Mouse (Mus musculus): ENCODE measurements around the gene Olfr328. TPM values are rescaled to one million over a fixed set of nuclear protein-coding genes. Genes with fewer than 3 reads are reported as not detected.
"Not testable (repeated sequence)": the region's sequence is repeated elsewhere in the genome, so short reads cannot be mapped to it uniquely, and the experiment has no call there.

The Olfr328 gene
- polyA plus RNA-seq, 1 experiment from 2014 or later = not detected

GRCm38 (mm10) chr11:58546322-58546721 is 9.1 kb downstream of the Olfr328 start, which contains the start of gene Olfr329-ps:
Gene Olfr329-ps, minus strand, starts transcription at chr11:58546422.
- 71% methylated on average over 5 of the region's 5 CpGs for WGBS
- Histone ChIP-seq H3K4me2 (no peak within 1 kb of the TSS), H3K9ac (no peak within 1 kb of the TSS), H3K36me3 (no peaks in the 10 kb centered on the region), H3K4me3 (no peak within 1 kb of the TSS), H3K27ac (no peak within 1 kb of the TSS), H3K4me1 (replicated peaks) (no peaks in the 10 kb centered on the region), H3K27me3 (no peaks in the 10 kb centered on the region), H3K9me3 (replicated peaks) (no peaks in the 10 kb centered on the region)
- ATAC-seq (replicated peaks; ENCODE audit: insufficient number of reproducible peaks, insufficient read depth, low FRiP score, low read depth) = no peak

GRCm38 (mm10) chr11:58534736-58535135 is 20.7 kb downstream of the Olfr328 start, which contains the start of gene Olfr330:
Gene Olfr330, minus strand, starts transcription at chr11:58534836.
- H3K27me3 ChIP-seq; H3K4me3 ChIP-seq; H3K9ac ChIP-seq; H3K4me1 ChIP-seq (replicated peaks); ATAC-seq (replicated peaks; ENCODE audit: insufficient number of reproducible peaks, insufficient read depth, low FRiP score, low read depth); H3K36me3 ChIP-seq; H3K9me3 ChIP-seq (replicated peaks); H3K27ac ChIP-seq; H3K4me2 ChIP-seq: not testable (repeated sequence)

- not testable (repeated sequence) for H3K4me2 ChIP-seq; H3K4me3 ChIP-seq; ATAC-seq (replicated peaks; ENCODE audit: insufficient number of reproducible peaks, insufficient read depth, low FRiP score, low read depth); H3K27me3 ChIP-seq; H3K27ac ChIP-seq; H3K36me3 ChIP-seq; H3K9me3 ChIP-seq (replicated peaks); H3K4me1 ChIP-seq (replicated peaks); H3K9ac ChIP-seq
- 90% methylated on average over 7 of the region's 9 CpGs for WGBS
These were observed 35.7 kb downstream of the Olfr328 start for GRCm38 (mm10) chr11:58519756-58520155.

DNA sequence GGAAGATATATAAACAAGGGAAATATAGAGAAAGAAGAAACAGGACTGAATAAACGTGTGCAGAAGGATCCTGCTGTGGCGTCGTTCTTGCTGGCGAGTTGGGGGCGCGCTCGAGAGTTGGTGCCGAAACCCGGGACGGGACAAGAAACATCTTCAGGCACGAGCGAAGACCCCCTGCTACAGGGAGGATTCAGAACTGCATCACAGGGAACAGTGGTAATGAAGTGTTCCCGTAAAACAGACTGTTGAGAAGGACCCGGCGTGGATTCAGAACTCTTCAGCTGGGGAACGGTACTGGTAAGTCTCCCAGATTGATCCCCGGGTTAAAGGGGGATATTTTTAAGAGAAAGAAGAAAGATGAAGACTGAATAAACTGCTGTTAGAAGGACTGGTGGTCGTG is 36.5 kb downstream of the Olfr328 start:
- H3K36me3 ChIP-seq; H3K9me3 ChIP-seq (replicated peaks); H3K4me1 ChIP-seq (replicated peaks); H3K27me3 ChIP-seq; H3K9ac ChIP-seq; H3K4me3 ChIP-seq; H3K27ac ChIP-seq; ATAC-seq (replicated peaks; ENCODE audit: insufficient number of reproducible peaks, insufficient read depth, low FRiP score, low read depth); H3K4me2 ChIP-seq: not testable (repeated sequence)
- WGBS = 90% methylated on average over 18 of the region's 18 CpGs

DNA sequence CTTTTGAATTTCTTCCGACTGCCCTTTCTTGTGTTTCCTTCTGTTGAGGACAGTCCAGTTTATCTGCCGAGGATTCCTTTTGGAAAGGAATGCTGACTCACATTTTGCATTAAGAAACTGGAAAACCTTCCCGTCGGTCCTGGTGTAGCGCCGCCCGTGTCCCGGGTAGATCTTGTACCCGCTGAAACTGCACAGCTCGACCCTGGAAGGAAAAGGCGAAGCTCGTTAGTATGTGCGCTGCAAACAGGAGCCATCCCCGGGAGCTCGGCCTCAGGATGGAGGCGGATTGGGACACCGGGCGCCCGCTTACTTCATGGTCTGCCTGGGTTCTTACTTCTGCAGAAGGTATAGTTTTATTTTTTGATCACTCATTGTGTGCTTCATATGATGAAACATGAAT is 46.4 kb downstream of the Olfr328 start:
- not testable (repeated sequence) for H3K4me2 ChIP-seq; H3K4me1 ChIP-seq (replicated peaks); H3K4me3 ChIP-seq; H3K9me3 ChIP-seq (replicated peaks); H3K36me3 ChIP-seq; H3K27me3 ChIP-seq; H3K27ac ChIP-seq; H3K9ac ChIP-seq; ATAC-seq (replicated peaks; ENCODE audit: insufficient number of reproducible peaks, insufficient read depth, low FRiP score, low read depth)
- WGBS = 76% methylated on average over 19 of the region's 19 CpGs

DNA sequence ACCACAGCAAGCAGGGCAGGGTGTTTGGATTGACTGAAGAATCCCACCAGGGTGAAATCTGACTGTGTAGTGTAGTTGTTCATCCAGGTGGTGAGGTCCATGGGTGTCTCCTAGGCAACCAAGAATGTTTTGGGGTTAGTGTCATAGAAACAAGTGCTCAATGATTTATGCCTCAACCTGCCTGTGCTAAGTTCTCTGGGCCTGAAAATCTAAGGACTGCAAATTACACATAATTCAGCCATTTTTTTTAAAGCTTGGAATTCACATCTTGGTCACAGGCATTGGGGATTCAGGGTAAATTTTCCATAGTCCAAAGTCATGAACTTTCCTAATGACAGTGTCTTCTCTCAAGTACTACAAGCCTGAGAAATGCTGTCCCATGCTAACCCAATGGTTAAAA is 53.0 kb downstream of the Olfr328 start, which contains the start of gene Olfr331:
Gene Olfr331, minus strand, starts transcription at position 101 of the 400 bp plus-strand sequence.
- not testable (repeated sequence) for H3K9me3 ChIP-seq (replicated peaks); H3K36me3 ChIP-seq; ATAC-seq (replicated peaks; ENCODE audit: insufficient number of reproducible peaks, insufficient read depth, low FRiP score, low read depth); H3K4me1 ChIP-seq (replicated peaks); H3K27me3 ChIP-seq; H3K4me3 ChIP-seq; H3K27ac ChIP-seq; H3K4me2 ChIP-seq; H3K9ac ChIP-seq

Other genes starting within 250 kb of the Olfr328 start
- 12.1 and 15.9 TPM in 2 replicates for gene Zfp692, start 248.6 kb downstream of the Olfr328 start, polyA plus RNA-seq (2015; fragmentation: Nextera tagmentation; extraction: Ambion mirVana)
- gene Zfp672, start 225.3 kb downstream of the Olfr328 start, polyA plus RNA-seq (2015; fragmentation: Nextera tagmentation; extraction: Ambion mirVana) = 31.6 and 33.1 TPM in 2 replicates
- 27.6 and 29.9 TPM in 2 replicates for gene Sh3bp5l, start 224.9 kb downstream of the Olfr328 start, polyA plus RNA-seq (2015; fragmentation: Nextera tagmentation; extraction: Ambion mirVana)
- not detected in 2 replicates for gene Lypd8, start 176.6 kb downstream of the Olfr328 start, polyA plus RNA-seq (2015; fragmentation: Nextera tagmentation; extraction: Ambion mirVana)
- not detected in 2 replicates for gene 1810065E05Rik, start 134.5 kb downstream of the Olfr328 start, polyA plus RNA-seq (2015; fragmentation: Nextera tagmentation; extraction: Ambion mirVana)
- gene Gm12253, start 123.1 kb downstream of the Olfr328 start, polyA plus RNA-seq (2015; fragmentation: Nextera tagmentation; extraction: Ambion mirVana) = not detected in 2 replicates
- gene Lypd9, start 102.7 kb downstream of the Olfr328 start, polyA plus RNA-seq (2015; fragmentation: Nextera tagmentation; extraction: Ambion mirVana) = not detected in 2 replicates
- gene Olfr30, start 93.4 kb downstream of the Olfr328 start, polyA plus RNA-seq (2015; fragmentation: Nextera tagmentation; extraction: Ambion mirVana) = not detected in 2 replicates
- not detected in 2 replicates for gene Olfr332, start 63.1 kb downstream of the Olfr328 start, polyA plus RNA-seq (2015; fragmentation: Nextera tagmentation; extraction: Ambion mirVana)
- gene Olfr331, start 53.1 kb downstream of the Olfr328 start, polyA plus RNA-seq (2015; fragmentation: Nextera tagmentation; extraction: Ambion mirVana) = not detected in 2 replicates
- gene Olfr330, start 20.8 kb downstream of the Olfr328 start, polyA plus RNA-seq (2015; fragmentation: Nextera tagmentation; extraction: Ambion mirVana) = 0.11 TPM in 1 of 2 replicates, not detected in the other
- gene Olfr329-ps, start 9.2 kb downstream of the Olfr328 start, polyA plus RNA-seq (2015; fragmentation: Nextera tagmentation; extraction: Ambion mirVana) = not detected in 2 replicates
- gene Olfr224, start 14.9 kb upstream of the Olfr328 start, polyA plus RNA-seq (2015; fragmentation: Nextera tagmentation; extraction: Ambion mirVana) = 0.06 TPM in 1 of 2 replicates, not detected in the other
- not detected in 2 replicates for gene Olfr325, start 22.1 kb upstream of the Olfr328 start, polyA plus RNA-seq (2015; fragmentation: Nextera tagmentation; extraction: Ambion mirVana)
- not detected in 2 replicates for gene Olfr324, start 39.5 kb upstream of the Olfr328 start, polyA plus RNA-seq (2015; fragmentation: Nextera tagmentation; extraction: Ambion mirVana)
- gene 2210407C18Rik, start 60.4 kb upstream of the Olfr328 start, polyA plus RNA-seq (2015; fragmentation: Nextera tagmentation; extraction: Ambion mirVana) = not detected in 2 replicates
- gene Olfr323, start 74.9 kb upstream of the Olfr328 start, polyA plus RNA-seq (2015; fragmentation: Nextera tagmentation; extraction: Ambion mirVana) = not detected in 2 replicates
- gene Trim58, start 84.8 kb upstream of the Olfr328 start, polyA plus RNA-seq (2015; fragmentation: Nextera tagmentation; extraction: Ambion mirVana) = 0.16 and 0.44 TPM in 2 replicates
- not detected in 2 replicates for gene Olfr322, start 103.1 kb upstream of the Olfr328 start, polyA plus RNA-seq (2015; fragmentation: Nextera tagmentation; extraction: Ambion mirVana)
- not detected in 2 replicates for gene Olfr320, start 125.5 kb upstream of the Olfr328 start, polyA plus RNA-seq (2015; fragmentation: Nextera tagmentation; extraction: Ambion mirVana)
- not detected in 2 replicates for gene Olfr319, start 143.5 kb upstream of the Olfr328 start, polyA plus RNA-seq (2015; fragmentation: Nextera tagmentation; extraction: Ambion mirVana)
- gene Olfr318, start 168.4 kb upstream of the Olfr328 start, polyA plus RNA-seq (2015; fragmentation: Nextera tagmentation; extraction: Ambion mirVana) = not detected in 2 replicates
- not detected in 2 replicates for gene Olfr317, start 183.6 kb upstream of the Olfr328 start, polyA plus RNA-seq (2015; fragmentation: Nextera tagmentation; extraction: Ambion mirVana)
- not detected in 2 replicates for gene Olfr316, start 197.1 kb upstream of the Olfr328 start, polyA plus RNA-seq (2015; fragmentation: Nextera tagmentation; extraction: Ambion mirVana)
- not detected in 2 replicates for gene Olfr315, start 217.6 kb upstream of the Olfr328 start, polyA plus RNA-seq (2015; fragmentation: Nextera tagmentation; extraction: Ambion mirVana)
- gene Olfr314, start 227.3 kb upstream of the Olfr328 start, polyA plus RNA-seq (2015; fragmentation: Nextera tagmentation; extraction: Ambion mirVana) = not detected in 2 replicates
- gene Fam183b, start 246.3 kb upstream of the Olfr328 start, polyA plus RNA-seq (2015; fragmentation: Nextera tagmentation; extraction: Ambion mirVana) = 0.62 and 1.1 TPM in 2 replicates

All from heart, embryonic 15.5 days (tissue).